Mouse (Mus musculus) olfactory bulb, adult 2 months (tissue): ENCODE measurements around the gene Ppp3ca.

Experiments
- CTCF ChIP-seq: fragments of 200-500 bp; IDR thresholded peaks from 2 replicates; pipeline ENCODE4 v1.5.1; 2012; ENCODE audit warnings: low read depth, mild to moderate bottlenecking, low read length, moderate library complexity; ENCODE audit not compliant: insufficient read depth
- POLR2A ChIP-seq: fragments of 200-500 bp; IDR thresholded peaks from 2 replicates; pipeline ENCODE4 v1.6.1; 2012; ENCODE audit warnings: mild to moderate bottlenecking, low read depth, low read length, moderate library complexity; ENCODE audit not compliant: insufficient read depth

DNA sequence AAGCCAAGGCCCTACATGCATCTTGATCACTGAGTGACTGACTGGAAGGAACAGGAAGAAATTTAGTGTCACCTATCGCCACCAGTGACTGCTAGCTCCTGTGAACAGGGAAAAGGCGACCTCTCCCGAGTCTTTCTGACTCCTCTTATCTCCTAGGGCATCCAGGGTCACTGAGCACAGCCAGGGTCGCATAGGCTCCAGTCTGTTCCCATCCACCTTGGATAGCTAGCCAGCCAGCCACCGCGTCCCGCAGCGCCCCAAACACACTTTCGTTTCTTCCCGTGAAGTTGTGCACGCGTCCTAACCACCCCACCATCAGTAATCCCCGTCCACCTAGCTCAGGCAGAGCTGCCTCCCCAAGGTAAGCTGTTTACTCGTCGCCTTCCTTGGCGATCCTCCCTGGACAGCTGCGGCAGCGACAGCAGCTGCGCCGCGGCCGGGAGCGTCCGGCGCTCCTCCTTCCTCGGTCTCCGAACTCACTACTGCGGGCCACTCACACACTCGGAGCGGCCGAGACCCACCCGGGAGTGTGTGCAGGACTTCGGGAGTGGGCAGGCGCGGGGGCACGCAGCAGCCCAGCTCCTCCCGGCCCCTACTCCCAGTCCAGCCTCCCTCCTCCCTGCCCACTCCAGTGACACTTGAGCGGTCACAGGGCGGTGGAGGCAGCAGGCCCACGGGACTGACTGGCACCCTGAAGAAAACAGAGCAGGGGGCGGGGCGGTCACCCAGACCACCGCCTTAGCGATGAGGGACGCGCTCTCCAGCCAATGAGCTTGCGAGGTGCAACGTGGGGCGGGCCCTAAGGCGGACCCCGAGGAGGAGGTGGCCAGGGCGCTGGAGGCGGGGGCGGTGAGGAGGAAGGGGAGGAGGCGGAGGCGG lies 454 bp upstream of the Ppp3ca start:
- TF ChIP-seq CTCF (no peak), POLR2A (no peak; the same call in 1 of the 2 replicates)
